Mouse (Mus musculus) G1E (cell line): ENCODE data around the gene Pomp. TPM values are rescaled to one million over a fixed set of nuclear protein-coding genes. Genes with fewer than 3 reads are reported as not detected.

Experiments used
- ATAC-seq: 2 replicates; pipeline ENCODE4 v1.8.0; 2016; ENCODE audit warnings: mild to moderate bottlenecking; ENCODE audit not compliant: insufficient number of reproducible peaks, poor library complexity, low FRiP score, severe bottlenecking; ENCODE audit errors: extremely low read depth
- DNase-seq: peaks from one replicate; pipeline ENCODE4 v3.0.0; 2012; ENCODE audit warnings: low spot score
- H3K27me3 ChIP-seq: 2 replicates; pipeline ENCODE4 v1.6.1; 2012; ENCODE audit warnings: mild to moderate bottlenecking, low read length, inconsistent platforms; ENCODE audit not compliant: insufficient read depth
- H3K36me3 ChIP-seq: replicated peaks from 2 replicates; pipeline ENCODE3; 2012; ENCODE audit warnings: mild to moderate bottlenecking, inconsistent platforms
- H3K4me1 ChIP-seq: 2 replicates; pipeline ENCODE4 v1.6.1; 2012; ENCODE audit warnings: low read depth, low read length, inconsistent platforms, mixed read lengths; ENCODE audit not compliant: insufficient read depth
- H3K4me3 ChIP-seq: 2 replicates; pipeline ENCODE4 v1.5.1; 2012; ENCODE audit warnings: low read depth, mild to moderate bottlenecking, inconsistent platforms, low read length, moderate library complexity, mixed read lengths
- H3K9me3 ChIP-seq: replicated peaks from 2 replicates; pipeline ENCODE4 v1.6.1; 2012; ENCODE audit warnings: inconsistent platforms
- CTCF ChIP-seq: IDR thresholded peaks from 2 replicates; pipeline ENCODE4 v1.5.1; 2012; ENCODE audit warnings: low read depth, low read length, inconsistent platforms, mixed read lengths
- GATA1 ChIP-seq: IDR thresholded peaks from 2 replicates; pipeline ENCODE4 v1.6.1; 2012; ENCODE audit warnings: borderline replicate concordance, low read length, inconsistent platforms, mixed read lengths
- GATA2 ChIP-seq: IDR thresholded peaks from 2 replicates; pipeline ENCODE4 v1.6.1; 2012; ENCODE audit warnings: low read depth, low read length, inconsistent platforms, borderline replicate concordance
- POLR2AphosphoS5 ChIP-seq: IDR thresholded peaks from 2 replicates; pipeline ENCODE4 v1.6.1; 2012; ENCODE audit warnings: low read depth, low read length, inconsistent platforms; ENCODE audit not compliant: insufficient replicate concordance
- TAL1 ChIP-seq: conservative IDR thresholded peaks from 2 replicates; pipeline ENCODE4 v1.6.1; 2012; ENCODE audit warnings: low read depth, low read length, inconsistent platforms, mixed read lengths
- polyA plus RNA-seq: library from polyadenylated mRNA; stranded (reverse); fragments of >175 nt; gene quantifications from 2 replicates; pipeline ENCODE4 v1.2.3, GENCODE M21; 2012
- total RNA-seq, 2 experiments: library from RNA; stranded (forward) in 1 of 2; stranded (reverse) in 1 of 2; fragments of 200-1000 nt in 1 of 2; fragments of >200 nt in 1 of 2; fragmentation: Nextera tagmentation in 1 of 2; gene quantifications; 2 replicates each; pipeline ENCODE4 v1.2.3; 2014 to 2017

Gene Pomp
- total and polyA plus RNA-seq, 3 experiments, result 18.1 to 224 (median 117) TPM

- peaks cover 98% of the 10 kb centered on the region for H3K36me3 ChIP-seq
- peaks cover 65% of the 10 kb centered on the region for H3K4me1 ChIP-seq
- ATAC-seq, result no peak
- TF ChIP-seq GATA1 (no peak), CTCF (no peak), POLR2AphosphoS5 (no peak), TAL1 (no peak), GATA2 (no peak)
- no peak for DNase-seq
- H3K9me3 ChIP-seq, result no peaks in the 10 kb centered on the region
- H3K4me3 ChIP-seq, result no peak overlapping the region
- H3K27me3 ChIP-seq, result no peaks in the 10 kb centered on the region
These were observed 11.0 kb downstream of the Pomp start for GRCm38 (mm10) chr5:147871091-147871820.

GRCm38 (mm10) chr5:147874491-147875065 lies 14.3 kb downstream of the Pomp start:
- H3K4me1 ChIP-seq, result peaks cover 73% of the 10 kb centered on the region
- peaks cover 98% of the 10 kb centered on the region for H3K36me3 ChIP-seq
- DNase-seq (no peak), ATAC-seq (no peak)
- peak overlapping the region; percentile 36; the same call in 1 of the 2 replicates for H3K4me3 ChIP-seq
- TF ChIP-seq TAL1 (no peak), CTCF (no peak), POLR2AphosphoS5 (no peak), GATA2 (no peak), GATA1 (no peak)
- H3K9me3 ChIP-seq, result 0 out of 2 replicates have a peak, but pooled peaks cover 2% of the 10 kb centered on the region
- H3K27me3 ChIP-seq, result no peaks in the 10 kb centered on the region

GRCm38 (mm10) chr5:147875210-147875609 lies 14.9 kb downstream of the Pomp start:
- DNase-seq (peak; percentile 42), ATAC-seq (peak; percentile 75)
- H3K9me3 ChIP-seq, result 0 out of 2 replicates have a peak, but pooled peaks cover 2% of the 10 kb centered on the region
- peak overlapping the region; percentile 44; the same call in 1 of the 2 replicates for H3K4me3 ChIP-seq
- no peaks in the 10 kb centered on the region for H3K27me3 ChIP-seq
- TF ChIP-seq GATA2 (no peak), POLR2AphosphoS5 (no peak), TAL1 (no peak), CTCF (no peak), GATA1 (no peak)
- peaks cover 76% of the 10 kb centered on the region for H3K4me1 ChIP-seq
- peaks cover 98% of the 10 kb centered on the region for H3K36me3 ChIP-seq

- peak; percentile 49 for TF ChIP-seq CTCF
- TF ChIP-seq GATA1, result no peak
- no peak for TF ChIP-seq TAL1
- peaks cover 12% of the 10 kb centered on the region for H3K9me3 ChIP-seq
- ATAC-seq (no peak), DNase-seq (no peak)
- peaks cover 78% of the 10 kb centered on the region for H3K4me1 ChIP-seq
- H3K27me3 ChIP-seq, result no peaks in the 10 kb centered on the region
- H3K36me3 ChIP-seq, result peaks cover 94% of the 10 kb centered on the region
- no peak overlapping the region; the same call in 1 of the 2 replicates for H3K4me3 ChIP-seq
These were observed 17.3 kb downstream of the Pomp start for GRCm38 (mm10) chr5:147877520-147877919.

GRCm38 (mm10) chr5:147879971-147880682 lies 19.9 kb downstream of the Pomp start:
- Histone ChIP-seq H3K4me1 (peaks cover 63% of the 10 kb centered on the region), H3K27me3 (no peaks in the 10 kb centered on the region), H3K36me3 (peaks cover 88% of the 10 kb centered on the region), H3K9me3 (peaks cover 14% of the 10 kb centered on the region), H3K4me3 (peak overlapping the region; percentile 7; the same call in 1 of the 2 replicates)
- TF ChIP-seq CTCF, result no peak
- no peak for TF ChIP-seq GATA1
- TF ChIP-seq POLR2AphosphoS5, result no peak
- no peak for TF ChIP-seq GATA2
- TF ChIP-seq TAL1, result no peak
- ATAC-seq (peak; percentile 61), DNase-seq (no peak)

- peaks cover 20% of the 10 kb centered on the region for H3K9me3 ChIP-seq
- peaks cover 82% of the 10 kb centered on the region for H3K36me3 ChIP-seq
- no peak overlapping the region for H3K4me3 ChIP-seq
- H3K27me3 ChIP-seq, result no peaks in the 10 kb centered on the region
- peaks cover 53% of the 10 kb centered on the region for H3K4me1 ChIP-seq
- DNase-seq, result no peak
- TF ChIP-seq POLR2AphosphoS5 (no peak), TAL1 (no peak), CTCF (no peak), GATA1 (no peak), GATA2 (no peak)
- ATAC-seq, result no peak
These were observed 23.3 kb downstream of the Pomp start for GRCm38 (mm10) chr5:147883581-147883980.
